Mouse (Mus musculus): ENCODE measurements around the gene Spon1.
A peak's percentile ranks its signal among the peaks of the same experiment; 100 is the strongest.

- TF ChIP-seq POLR2A (IDR thresholded peaks at IDR 0.05; ENCODE audit: borderline replicate concordance, low read depth, low read length) (no peak), CTCF (IDR thresholded peaks at IDR 0.05; ENCODE audit: low read depth, low read length) (peak; percentile 96)
Measured at GRCm38 (mm10) chr7:114020704-114021093, 254.9 kb downstream of the Spon1 start.

All from bone marrow macrophage, adult 2 months (primary cell).